Mouse (Mus musculus): ENCODE measurements around the gene Ngf.

DNA sequence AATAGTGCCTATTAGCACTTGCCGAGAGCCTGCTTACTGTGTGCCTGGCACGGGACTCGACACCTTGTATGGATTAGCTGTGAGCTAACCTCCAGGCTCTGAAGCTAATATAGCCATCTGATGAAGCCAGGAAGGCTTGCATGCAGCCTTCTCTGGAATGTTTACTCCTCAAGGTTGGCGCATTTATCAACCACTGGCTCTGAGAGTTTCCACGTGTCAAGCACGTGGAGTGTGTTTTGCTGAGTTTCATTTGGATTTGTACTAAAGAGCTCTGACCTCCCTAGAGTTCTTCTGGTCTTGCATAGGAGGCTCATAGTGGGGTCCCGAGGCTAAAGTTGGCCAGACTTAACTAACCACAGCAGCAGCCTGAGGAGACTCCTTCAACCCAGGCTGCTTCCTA lies 55.2 kb downstream of the Ngf start:
- TF ChIP-seq EP300 (IDR thresholded peaks at IDR 0.05; ENCODE audit: low read depth in 1 of 2, low read length in 2 of 2) (no peak), TAL1 (IDR thresholded peaks at IDR 0.05; ENCODE audit: low read length) (no peak), CTCF (IDR thresholded peaks at IDR 0.05 in 2 of 3, conservative IDR thresholded peaks at IDR 0.05 in 1 of 3; ENCODE audit: control insufficient read depth in 1 of 3, insufficient read depth in 1 of 3, low read depth in 2 of 3, low read length in 3 of 3, poor library complexity in 1 of 3, severe bottlenecking in 1 of 3) (no peak)
